ENCODE assay signal across 11 mouse cellular contexts in the genomic region with DNA sequence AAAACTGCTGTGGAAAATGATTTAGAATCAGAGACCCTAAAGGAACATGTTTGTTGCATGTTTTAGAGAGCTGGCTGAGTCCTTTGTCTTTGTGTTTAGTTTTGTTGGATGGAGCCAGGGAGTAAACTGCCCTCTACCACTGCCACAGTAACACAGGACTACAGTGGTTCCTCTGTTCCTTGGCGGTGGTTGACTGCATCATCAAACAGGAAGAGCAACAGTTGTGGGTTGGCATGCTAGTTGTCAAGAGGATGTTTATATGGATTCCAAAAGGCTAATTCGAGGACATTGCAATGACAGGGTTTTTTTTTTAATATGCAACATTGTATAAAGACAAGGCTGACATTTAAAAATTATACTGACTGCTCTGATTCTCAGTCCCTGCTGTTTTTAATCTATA. TPM values are rescaled to one million over a fixed set of nuclear protein-coding genes. Genes with fewer than 3 reads are reported as not detected.
DNase-seq lines count a peak whose midpoint lies in the region; ATAC-seq and TF ChIP-seq lines count a peak whose summit lies in the region.
"Had no signal": no experiment of that assay in that cellular context is flagged by ENCODE, and none has a peak within 500 bp of the region (broad histone marks: within the 10 kb centered on the region; RNA-seq: fewer than 3 reads in every experiment).

No protein-coding gene starts in this region.

- no peaks in the 10 kb centered on the region for H3K36me3 ChIP-seq in heart, embryonic 13.5 days
- H3K36me3 ChIP-seq in testis, adult 2 months (ENCODE audit: control insufficient read depth, insufficient read depth, low read length), result no peaks in the 10 kb centered on the region
- no peaks in the 10 kb centered on the region for H3K36me3 ChIP-seq in limb, embryonic 13.5 days
- H3K36me3 ChIP-seq in stomach, embryonic 14.5 days (ENCODE audit: control insufficient read depth, insufficient read depth, low read length), result no peaks in the 10 kb centered on the region
- H3K36me3 ChIP-seq: forebrain, embryonic 15.5 days; neural tube, embryonic 15.5 days had no signal

- H3K9ac ChIP-seq in heart, embryonic 13.5 days, result no peak overlapping the region
- 0 out of 2 replicates have a peak overlapping the region, but pooled peaks have one; percentile 39 for H3K9ac ChIP-seq in limb, embryonic 13.5 days
- no peak overlapping the region for H3K9ac ChIP-seq in stomach, embryonic 14.5 days (replicated peaks; ENCODE audit: low read depth, low read length)
- H3K9ac ChIP-seq: forebrain, embryonic 15.5 days; neural tube, embryonic 15.5 days had no signal

- peak overlapping the region; percentile 84 for H3K27ac ChIP-seq in heart, embryonic 13.5 days (replicated peaks)
- peak overlapping the region; percentile 42 for H3K27ac ChIP-seq in testis, adult 2 months (ENCODE audit: control insufficient read depth, insufficient read depth, low read depth, low read length)
- H3K27ac ChIP-seq in limb, embryonic 13.5 days, result peak overlapping the region; percentile 53; the same call in 1 of the 2 replicates
- 0 out of 2 replicates have a peak overlapping the region, but pooled peaks have one; percentile 16 for H3K27ac ChIP-seq in stomach, embryonic 14.5 days (ENCODE audit: low read length)
- H3K27ac ChIP-seq: forebrain, embryonic 15.5 days; neural tube, embryonic 15.5 days had no signal

- WGBS in heart, embryonic 13.5 days, result 55% methylated on average over 2 of the region's 2 CpGs
- 72% methylated on average over 2 of the region's 2 CpGs for WGBS in limb, embryonic 13.5 days
- 52% methylated on average over 2 of the region's 2 CpGs for WGBS in stomach, embryonic 14.5 days

- H3K4me2 ChIP-seq in heart, embryonic 13.5 days, result no peak overlapping the region
- H3K4me2 ChIP-seq in limb, embryonic 13.5 days (replicated peaks), result no peak overlapping the region
- no peak overlapping the region for H3K4me2 ChIP-seq in stomach, embryonic 14.5 days (replicated peaks; ENCODE audit: low read depth, low read length)
- H3K4me2 ChIP-seq: forebrain, embryonic 15.5 days; neural tube, embryonic 15.5 days had no signal

- no peak for DNase-seq in heart, postnatal 36 days
- no peak for DNase-seq in testis, postnatal 10 days (ENCODE audit: low spot score)
- DNase-seq in right cerebral cortex, postnatal 36 days (ENCODE audit: low spot score in 2 of 2), result no peak
- no peak for DNase-seq in layer of hippocampus, adult 9-11 months
- DNase-seq: cerebellum, adult 8-10 months had no signal

- no peak overlapping the region for H3K4me3 ChIP-seq in heart, embryonic 13.5 days
- H3K4me3 ChIP-seq in testis, adult 2 months (ENCODE audit: control insufficient read depth, low read depth, low read length), result no peak overlapping the region
- H3K4me3 ChIP-seq in limb, embryonic 13.5 days, result no peak overlapping the region
- H3K4me3 ChIP-seq in stomach, embryonic 14.5 days (ENCODE audit: low read depth, low read length), result no peak overlapping the region
- H3K4me3 ChIP-seq: forebrain, embryonic 15.5 days; neural tube, embryonic 15.5 days had no signal

- H3K27me3 ChIP-seq in heart, embryonic 13.5 days (replicated peaks), result no peaks in the 10 kb centered on the region
- H3K27me3 ChIP-seq in testis, adult 2 months (ENCODE audit: control insufficient read depth, insufficient read depth, low read length), result no peaks in the 10 kb centered on the region
- no peaks in the 10 kb centered on the region for H3K27me3 ChIP-seq in limb, embryonic 13.5 days
- H3K27me3 ChIP-seq in stomach, embryonic 14.5 days (ENCODE audit: control insufficient read depth, insufficient read depth, low read length), result no peaks in the 10 kb centered on the region
- H3K27me3 ChIP-seq: forebrain, embryonic 15.5 days; neural tube, embryonic 15.5 days had no signal

- no peaks in the 10 kb centered on the region for H3K9me3 ChIP-seq in heart, embryonic 13.5 days
- H3K9me3 ChIP-seq in limb, embryonic 13.5 days, result no peaks in the 10 kb centered on the region
- H3K9me3 ChIP-seq in stomach, embryonic 14.5 days (ENCODE audit: control insufficient read depth, low read depth, low read length), result no peaks in the 10 kb centered on the region
- H3K9me3 ChIP-seq: forebrain, embryonic 15.5 days; neural tube, embryonic 15.5 days had no signal

- no peak for TF ChIP-seq CTCF in testis, adult 2 months (IDR thresholded peaks at IDR 0.05; ENCODE audit: control insufficient read depth, insufficient read depth, insufficient replicate concordance, low read depth, low read length)

- peaks cover 66% of the 10 kb centered on the region for H3K4me1 ChIP-seq in heart, embryonic 13.5 days
- H3K4me1 ChIP-seq in testis, adult 2 months (ENCODE audit: control insufficient read depth, insufficient read depth, low read length), result peaks cover 10% of the 10 kb centered on the region
- H3K4me1 ChIP-seq in limb, embryonic 13.5 days, result peaks cover 46% of the 10 kb centered on the region
- 0 out of 2 replicates have a peak, but pooled peaks cover 6% of the 10 kb centered on the region for H3K4me1 ChIP-seq in stomach, embryonic 14.5 days (ENCODE audit: control insufficient read depth, insufficient read depth, low read length)
- H3K4me1 ChIP-seq: forebrain, embryonic 15.5 days had no signal

- intact Hi-C loops in heart, postnatal 36 days (cut with DNase I), result loop anchor here (1.0 to 2.0 kb wide), 2 partner anchors 15 to 47 kb away; no protein-coding TSS in a partner anchor

- TF ChIP-seq POLR2A in testis, adult 2 months (IDR thresholded peaks at IDR 0.05; ENCODE audit: control insufficient read depth, low read depth, low read length), result no peak

- no peak for ATAC-seq in heart, embryonic 13.5 days (ENCODE audit: extremely low read depth, insufficient number of reproducible peaks, low FRiP score, low TSS enrichment)
- no peak for ATAC-seq in limb, embryonic 13.5 days (ENCODE audit: low FRiP score, low read depth)
- ATAC-seq in stomach, embryonic 14.5 days (ENCODE audit: insufficient number of reproducible peaks, insufficient read depth, low FRiP score, low read depth), result no peak
- ATAC-seq: forebrain, embryonic 15.5 days had no signal

RNA-seq across cellular contexts. Expression of gene Cyth3, which starts 47.6 kb away (rescaled TPM):
- polyA plus RNA-seq in heart, embryonic 13.5 days (2015; fragmentation: Nextera tagmentation; extraction: Ambion mirVana), result 36.8 and 41.4 TPM in 2 replicates
- 10 to 100 TPM; 34.7 to 40.7 TPM for total RNA-seq in heart, postnatal 36 days (2021)
- polyA plus RNA-seq in testis, adult 2 months (2012; rRNA removed), result 22.5 and 24.0 TPM in 2 replicates
- 60.7 and 61.3 TPM in 2 replicates for polyA plus RNA-seq in limb, embryonic 13.5 days (2015; fragmentation: Nextera tagmentation; extraction: Ambion mirVana)
- 50.9 and 52.6 TPM in 2 replicates for polyA plus RNA-seq in stomach, embryonic 14.5 days (2014; fragmentation: Nextera tagmentation; extraction: Ambion mirVana)

Comparison
In these comparisons a context has a peak if more than half of its experiments do, and no peak if none do; other contexts are left out.
1. H3K27ac ChIP-seq: peak in every context shown above with its lines; median percentile 84 in heart, embryonic 13.5 days; 53 in limb, embryonic 13.5 days; 42 in testis, adult 2 months; 16 in stomach, embryonic 14.5 days.